Mouse (Mus musculus): ENCODE data around the gene Arhgap23.

DNA sequence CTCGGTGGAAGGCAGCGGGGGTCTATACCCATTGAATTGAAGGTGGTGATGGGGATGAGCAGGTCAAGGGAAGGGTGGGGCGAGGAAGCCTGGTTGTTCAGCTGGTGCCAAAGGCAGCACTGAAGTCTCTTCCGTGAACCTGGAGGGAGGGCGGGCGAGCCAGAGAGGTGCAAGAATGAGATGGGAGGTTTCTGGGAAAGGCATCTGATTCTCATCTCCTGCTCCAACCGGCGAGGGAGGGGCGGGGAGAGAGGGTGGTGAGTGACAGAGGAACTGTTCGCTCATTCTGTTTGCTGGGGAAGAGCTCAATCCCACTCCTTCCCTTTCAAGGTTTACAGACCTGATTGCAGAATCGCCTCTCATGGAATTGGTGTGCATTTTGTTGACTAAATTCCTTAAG lies 21.7 kb upstream of the Arhgap23 start:
- TF ChIP-seq CTCF (conservative IDR thresholded peaks at IDR 0.05; ENCODE audit: insufficient read depth, insufficient read length, low read depth, low read length), result no peak
- no peak for TF ChIP-seq POLR2A (IDR thresholded peaks at IDR 0.05; ENCODE audit: low read depth, low read length)

Measured in kidney, adult 2 months (tissue).